Mouse (Mus musculus) MEL (cell line): ENCODE results near the gene Cenpj. TPM values are rescaled to one million over a fixed set of nuclear protein-coding genes. Genes with fewer than 3 reads are reported as not detected.

Experiments
- DNase-seq: peaks from one replicate; pipeline ENCODE4 v3.0.0; 2011; ENCODE audit warnings: low read depth, low spot score
- H3K27ac ChIP-seq: 2 replicates; pipeline ENCODE4 v1.5.1; 2012; ENCODE audit warnings: low read depth, mild to moderate bottlenecking, control low read depth, low read length, moderate library complexity; ENCODE audit not compliant: control insufficient read depth
- H3K27me3 ChIP-seq, 2 experiments: fragments of 150-350 bp in 1 of 2; sonication (generic) in 1 of 2; 2 replicates each; pipeline ENCODE4 v1.6.1; 2012; ENCODE audit warnings: low read length in 2 of 2, mild to moderate bottlenecking in 2 of 2, improper control_type of control experiment in 1 of 2, moderate library complexity in 1 of 2; ENCODE audit not compliant: insufficient read depth in 2 of 2, control insufficient read depth in 1 of 2
- H3K36me3 ChIP-seq, 2 experiments: 2 replicates each; pipeline ENCODE4 v1.6.1; 2012 to 2014; ENCODE audit warnings: low read length in 2 of 2, improper control_type of control experiment in 1 of 2, inconsistent platforms in 1 of 2, mild to moderate bottlenecking in 1 of 2; ENCODE audit not compliant: insufficient read depth in 2 of 2, control insufficient read depth in 1 of 2
- H3K4me1 ChIP-seq, 2 experiments: fragments of 150-350 bp in 1 of 2; sonication (generic) in 1 of 2; 2 replicates each; pipeline ENCODE4 v1.6.1; 2012; ENCODE audit warnings: low read length in 2 of 2, improper control_type of control experiment in 1 of 2, mild to moderate bottlenecking in 1 of 2; ENCODE audit not compliant: insufficient read depth in 2 of 2, control insufficient read depth in 1 of 2
- H3K4me3 ChIP-seq, 2 experiments: fragments of 150-350 bp in 1 of 2; sonication (generic) in 1 of 2; 2 replicates each; pipeline ENCODE4 v1.5.1; 2012; ENCODE audit warnings: low read depth in 2 of 2, low read length in 2 of 2, mild to moderate bottlenecking in 2 of 2, moderate library complexity in 2 of 2, control low read depth in 1 of 2, improper control_type of control experiment in 1 of 2; ENCODE audit not compliant: control insufficient read depth in 1 of 2, insufficient read depth in 1 of 2
- H3K79me2 ChIP-seq: 2 replicates; pipeline ENCODE4 v1.6.1; 2012; ENCODE audit warnings: mild to moderate bottlenecking, low read length, moderate library complexity; ENCODE audit not compliant: control insufficient read depth, poor library complexity, insufficient read depth
- H3K9ac ChIP-seq: 2 replicates; pipeline ENCODE4 v1.6.1; 2012; ENCODE audit warnings: low read depth, mild to moderate bottlenecking, control low read depth, low read length, moderate library complexity; ENCODE audit not compliant: control insufficient read depth, poor library complexity, severe bottlenecking
- H3K9me3 ChIP-seq: fragments of 150-350 bp; sonication (generic); replicated peaks from 2 replicates; pipeline ENCODE4 v1.6.1; 2012; ENCODE audit warnings: mild to moderate bottlenecking, low read length, improper control_type of control experiment, moderate library complexity; ENCODE audit not compliant: insufficient read depth
- CHD1 ChIP-seq: IDR thresholded peaks from 2 replicates; pipeline ENCODE4 v1.6.1; 2012; ENCODE audit warnings: low read depth, mild to moderate bottlenecking, inconsistent platforms, low read length, improper control_type of control experiment
- EP300 ChIP-seq, 2 experiments: IDR thresholded peaks; 2 replicates each; pipeline ENCODE4 v1.6.1; 2011; ENCODE audit warnings: improper control_type of control experiment in 2 of 2, low read length in 2 of 2, low read depth in 1 of 2, mild to moderate bottlenecking in 1 of 2
- ETS1 ChIP-seq: IDR thresholded peaks from 2 replicates; pipeline ENCODE4 v1.6.1; 2012; ENCODE audit warnings: low read depth, mild to moderate bottlenecking, inconsistent platforms, low read length, improper control_type of control experiment, moderate library complexity
- GABPA ChIP-seq: IDR thresholded peaks from 2 replicates; pipeline ENCODE4 v1.6.1; 2012; ENCODE audit warnings: low read depth, mild to moderate bottlenecking, inconsistent platforms, low read length, improper control_type of control experiment, moderate library complexity
- GATA1 ChIP-seq: IDR thresholded peaks from 2 replicates; pipeline ENCODE4 v1.6.1; 2011; ENCODE audit warnings: low read depth, low read length, improper control_type of control experiment
- MAFK ChIP-seq: IDR thresholded peaks from 2 replicates; pipeline ENCODE4 v1.6.1; 2011; ENCODE audit warnings: low read depth, mild to moderate bottlenecking, low read length, improper control_type of control experiment, borderline replicate concordance
- MAX ChIP-seq: IDR thresholded peaks from 2 replicates; pipeline ENCODE4 v1.6.1; 2011; ENCODE audit warnings: low read length, improper control_type of control experiment
- MAZ ChIP-seq: IDR thresholded peaks from 2 replicates; pipeline ENCODE4 v1.6.1; 2012; ENCODE audit warnings: low read depth, mild to moderate bottlenecking, inconsistent platforms, low read length, improper control_type of control experiment
- MEF2A ChIP-seq: IDR thresholded peaks from 2 replicates; pipeline ENCODE4 v1.6.1; 2014; ENCODE audit warnings: low read depth, mild to moderate bottlenecking, inconsistent platforms, low read length, improper control_type of control experiment; ENCODE audit not compliant: poor library complexity, insufficient replicate concordance, severe bottlenecking; ENCODE audit errors: extremely low read depth
- MYB ChIP-seq: IDR thresholded peaks from 2 replicates; pipeline ENCODE4 v1.6.1; 2011; ENCODE audit warnings: mild to moderate bottlenecking, low read depth, low read length, improper control_type of control experiment
- NELFE ChIP-seq: IDR thresholded peaks from 2 replicates; pipeline ENCODE4 v1.6.1; 2011; ENCODE audit warnings: low read depth, low read length, improper control_type of control experiment
- NRF1 ChIP-seq: IDR thresholded peaks from 2 replicates; pipeline ENCODE4 v1.6.1; 2014; ENCODE audit warnings: low read depth, mild to moderate bottlenecking, inconsistent platforms, low read length, improper control_type of control experiment, moderate library complexity; ENCODE audit not compliant: poor library complexity, insufficient read depth, severe bottlenecking
- POLR2A ChIP-seq, 2 experiments: IDR thresholded peaks; 2 replicates each; pipeline ENCODE4 v1.6.1; 2011 to 2012; ENCODE audit warnings: low read length in 2 of 2, mild to moderate bottlenecking in 2 of 2, control low read depth in 1 of 2, improper control_type of control experiment in 1 of 2, low read depth in 1 of 2, moderate library complexity in 1 of 2; ENCODE audit not compliant: control insufficient read depth in 1 of 2, insufficient read depth in 1 of 2, poor library complexity in 1 of 2
- POLR2AphosphoS2 ChIP-seq: IDR thresholded peaks from 2 replicates; pipeline ENCODE4 v1.6.1; 2011; ENCODE audit warnings: low read length, improper control_type of control experiment
- RAD21 ChIP-seq: IDR thresholded peaks from 2 replicates; pipeline ENCODE4 v1.6.1; 2011; ENCODE audit warnings: mild to moderate bottlenecking, low read depth, low read length, improper control_type of control experiment
- TBP ChIP-seq: IDR thresholded peaks from 2 replicates; pipeline ENCODE4 v1.8.0; 2011; ENCODE audit warnings: low read depth, low read length, improper control_type of control experiment
- UBTF ChIP-seq: IDR thresholded peaks from 2 replicates; pipeline ENCODE4 v1.6.1; 2012; ENCODE audit warnings: low read depth, mild to moderate bottlenecking, inconsistent platforms, low read length, improper control_type of control experiment, moderate library complexity, borderline replicate concordance; ENCODE audit not compliant: insufficient read depth
- ZC3H11A ChIP-seq: IDR thresholded peaks from 2 replicates; pipeline ENCODE4 v1.6.1; 2012; ENCODE audit warnings: low read depth, mild to moderate bottlenecking, inconsistent platforms, low read length, improper control_type of control experiment
- ZKSCAN1 ChIP-seq: IDR thresholded peaks from 2 replicates; pipeline ENCODE4 v1.6.1; 2012; ENCODE audit warnings: low read depth, mild to moderate bottlenecking, inconsistent platforms, low read length, improper control_type of control experiment, moderate library complexity
- polyA plus RNA-seq, 2 experiments: library from polyadenylated mRNA; stranded (reverse) in 1 of 2; unstranded in 1 of 2; fragments of >175 nt in 1 of 2; fragments of >200 nt in 1 of 2; gene quantifications; 2 replicates each; pipeline versions ENCODE4 v1.2.1 to v1.2.4; 2012; ENCODE audit warnings: low replicate concordance in 2 of 2, low read depth in 1 of 2; ENCODE audit not compliant: insufficient read length in 2 of 2, insufficient read depth in 1 of 2, missing spikeins in 1 of 2
- total RNA-seq: library from RNA; depleted of rRNA; stranded (reverse); fragments of 300-350 nt; gene quantifications from 2 replicates; pipeline ENCODE4 v1.2.3, GENCODE M21; 2012; rRNA removed

Cenpj gene
- total and polyA plus RNA-seq, 3 experiments = 3.2 to 7.5 TPM; not detected in 1

DNA sequence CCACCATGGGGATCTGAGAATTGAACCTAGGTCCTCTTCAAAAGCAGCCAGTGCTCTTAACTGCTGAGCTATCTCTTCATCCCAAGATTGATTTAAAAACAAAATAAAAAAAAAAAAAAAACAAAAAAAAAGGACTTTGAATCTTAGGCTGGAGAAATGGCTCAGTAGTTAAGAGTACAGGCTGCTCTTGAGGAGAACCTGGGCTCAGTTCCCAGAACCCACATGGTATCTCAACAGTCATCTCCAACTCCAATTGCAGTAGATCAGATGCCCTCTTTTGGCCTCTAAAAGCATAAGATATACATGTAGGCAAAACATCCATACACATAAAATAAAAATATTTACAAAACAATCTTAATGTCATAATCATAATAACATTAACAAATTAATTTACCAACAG lies 85.4 kb downstream of the Cenpj start:
- Histone ChIP-seq H3K79me2 (no peaks in the 10 kb centered on the region), H3K27me3 (no peaks in the 10 kb centered on the region), H3K9me3 (no peaks in the 10 kb centered on the region), H3K36me3 (peaks cover 2 to 27% of the 10 kb centered on the region in 2 experiments), H3K27ac (no peak overlapping the region), H3K4me3 (no peak overlapping the region), H3K4me1 (no peaks in the 10 kb centered on the region; a peak in 1 of 4 replicates), H3K9ac (no peak overlapping the region)
- DNase-seq = peak; percentile 9
- TF ChIP-seq MAZ (no peak), POLR2AphosphoS2 (no peak), UBTF (no peak), MAFK (no peak), POLR2A (IDR thresholded peaks at IDR 0.05; ENCODE audit: control insufficient read depth in 1 of 2, insufficient read depth in 1 of 2, low read depth in 1 of 2, low read length in 2 of 2, poor library complexity in 1 of 2) (no peak), GATA1 (no peak), ETS1 (no peak), ZC3H11A (no peak), CHD1 (no peak), TBP (no peak), ZKSCAN1 (no peak), NRF1 (no peak), GABPA (no peak), NELFE (no peak), RAD21 (no peak), MAX (no peak), MYB (no peak), EP300 (IDR thresholded peaks at IDR 0.05; ENCODE audit: low read depth in 1 of 2, low read length in 2 of 2) (no peak), MEF2A (no peak)

Other genes with a start within 250 kb of the Cenpj start
- not detected in 2 replicates for gene Atp12a, start 210.4 kb downstream of the Cenpj start, total RNA-seq
- not detected for gene Atp12a, start 210.4 kb downstream of the Cenpj start, polyA plus RNA-seq
- 46.4 and 49.8 TPM in 2 replicates for gene Rnf17, start 172.8 kb downstream of the Cenpj start, total RNA-seq
- 100 to 1,000 TPM in 1 of 2 experiments, 10 to 100 TPM in 1; 37.0 to 183 TPM for gene Rnf17, start 172.8 kb downstream of the Cenpj start, polyA plus RNA-seq
- 1.5 and 2.2 TPM in 2 replicates for gene Parp4, start 194 bp upstream of the Cenpj start, total RNA-seq
- 1 to 10 TPM in 1 of 2 experiments, not detected in 1; 5.2 TPM for gene Parp4, start 194 bp upstream of the Cenpj start, polyA plus RNA-seq
- 13.0 and 14.1 TPM in 2 replicates for gene Mphosph8, start 92.8 kb upstream of the Cenpj start, total RNA-seq
- gene Mphosph8, start 92.8 kb upstream of the Cenpj start, polyA plus RNA-seq = 100 to 1,000 TPM in 1 of 2 experiments, 10 to 100 TPM in 1; 27.2 to 402 TPM
- gene Pspc1, start 202.9 kb upstream of the Cenpj start, total RNA-seq = 48.7 and 48.8 TPM in 2 replicates
- gene Pspc1, start 202.9 kb upstream of the Cenpj start, polyA plus RNA-seq = 10 to 100 TPM; 36.1 to 68.2 TPM
- 6.7 and 7.5 TPM in 2 replicates for gene Zmym5, start 236.3 kb upstream of the Cenpj start, total RNA-seq
- 10 to 100 TPM; 13.2 to 36.5 TPM for gene Zmym5, start 236.3 kb upstream of the Cenpj start, polyA plus RNA-seq